Mouse (Mus musculus) cerebellum, postnatal 4 days (tissue): ENCODE data around the gene Olfr704.
"Not testable (repeated sequence)": the region's sequence is repeated elsewhere in the genome, so short reads cannot be mapped to it uniquely, and the experiment has no call there.

Source experiments
- DNase-seq, 2 experiments: peaks; one replicate each; pipeline ENCODE4 v3.0.0; 2022; ENCODE audit warnings: low spot score in 2 of 2, mixed read lengths in 1 of 2

Olfr704 gene

GRCm38 (mm10) chr7:106862885-106863284 lies at the start of gene Olfr704:
TSS of gene Olfr704 (plus strand) at chr7:106863185.
- DNase-seq, result no peak

- DNase-seq, result no peak
Observed at GRCm38 (mm10) chr7:106813829-106814228, 49.2 kb upstream of the Olfr704 start, which contains the start of gene Olfr701. TSS of gene Olfr701 (plus strand) at chr7:106814129.

- DNase-seq, result no peak
Observed at GRCm38 (mm10) chr7:106815775-106816174, 47.2 kb upstream of the Olfr704 start.

- no peak for DNase-seq
Observed at GRCm38 (mm10) chr7:106818414-106818813, 44.6 kb upstream of the Olfr704 start.

- DNase-seq, result no peak
Observed at GRCm38 (mm10) chr7:106833793-106834192, 29.2 kb upstream of the Olfr704 start, which contains the start of gene Olfr702. TSS of gene Olfr702 (minus strand) at chr7:106833893.

GRCm38 (mm10) chr7:106843060-106843459 lies 19.9 kb upstream of the Olfr704 start, which contains the start of gene Olfr703:
TSS of gene Olfr703 (plus strand) at chr7:106843360.
- no peak for DNase-seq

GRCm38 (mm10) chr7:106876791-106877190 lies 13.8 kb downstream of the Olfr704 start, which contains the start of gene Olfr705:
TSS of gene Olfr705 (minus strand) at chr7:106876891.
- no peak for DNase-seq

GRCm38 (mm10) chr7:106888062-106888461 lies 25.1 kb downstream of the Olfr704 start, which contains the start of gene Olfr706:
TSS of gene Olfr706 (minus strand) at chr7:106888162.
- no peak for DNase-seq

- not testable (repeated sequence) for DNase-seq
Observed at GRCm38 (mm10) chr7:106901141-106901540, 38.2 kb downstream of the Olfr704 start, which contains the start of gene Olfr707. TSS of gene Olfr707 (minus strand) at chr7:106901241.

- DNase-seq, result no peak
Observed at GRCm38 (mm10) chr7:106907676-106908075, 44.7 kb downstream of the Olfr704 start, which contains the start of gene Olfr1532-ps1. TSS of gene Olfr1532-ps1 (plus strand) at chr7:106908001.
